Mouse (Mus musculus) kidney, postnatal 0 days (tissue): Measurements from ENCODE around the gene Awat1. TPM values are rescaled to one million over a fixed set of nuclear protein-coding genes. Genes with fewer than 3 reads are reported as not detected.

Source experiments
- ATAC-seq: fragments of 200-750 bp; cut with Nextera tagmentation; replicated peaks from 2 replicates; pipeline ENCODE4 v1.8.0; 2017; ENCODE audit warnings: low read depth, moderate number of reproducible peaks, moderate TSS enrichment, moderate library complexity; ENCODE audit not compliant: low FRiP score
- DNase-seq: peaks from one replicate; pipeline ENCODE4 v3.0.0-alpha.2; 2016; ENCODE audit warnings: low spot score
- H3K27ac ChIP-seq: fragments of 300-500 bp; sonication (generic); 2 replicates; pipeline ENCODE4 v1.5.1; 2014; ENCODE audit warnings: mild to moderate bottlenecking
- H3K27me3 ChIP-seq: fragments of 300-500 bp; sonication (generic); 2 replicates; pipeline ENCODE4 v1.6.1; 2014; ENCODE audit warnings: low read length, mixed read lengths; ENCODE audit not compliant: insufficient read depth
- H3K36me3 ChIP-seq: fragments of 300-500 bp; sonication (generic); 2 replicates; pipeline ENCODE4 v1.6.1; 2014; ENCODE audit warnings: low read length, mixed read lengths; ENCODE audit not compliant: insufficient read depth
- H3K4me1 ChIP-seq: fragments of 300-500 bp; sonication (generic); replicated peaks from 2 replicates; pipeline ENCODE4 v1.6.1; 2014; ENCODE audit warnings: antibody characterized with exemption, low read length, mixed read lengths; ENCODE audit not compliant: insufficient read depth
- H3K4me2 ChIP-seq: fragments of 300-500 bp; sonication (generic); 2 replicates; pipeline ENCODE4 v1.6.1; 2014; ENCODE audit warnings: mild to moderate bottlenecking, low read length, moderate library complexity, mixed read lengths
- H3K4me3 ChIP-seq: fragments of 300-500 bp; sonication (generic); replicated peaks from 2 replicates; pipeline ENCODE4 v1.5.1; 2014; ENCODE audit warnings: low read depth, low read length
- H3K9ac ChIP-seq: fragments of 300-500 bp; sonication (generic); 2 replicates; pipeline ENCODE4 v1.6.1; 2014; ENCODE audit warnings: low read depth, low read length
- H3K9me3 ChIP-seq: fragments of 300-500 bp; sonication (generic); replicated peaks from 2 replicates; pipeline ENCODE4 v1.6.1; 2016; ENCODE audit warnings: low read length, inconsistent platforms, mixed read lengths
- CTCF ChIP-seq: IDR thresholded peaks from 2 replicates; pipeline ENCODE4 v1.5.1; 2016; ENCODE audit warnings: antibody characterized with exemption, low read depth, mild to moderate bottlenecking, moderate library complexity
- WGBS: fragments of 180-500 bp; shearing (Covaris S2); extraction: QIAGEN DNeasy Blood & Tissue Kit; methylation state at CpG from one replicate; pipeline ENCODE4 v1.1.7; 2014; 5-methylcytosine and 5-hydroxymethylcytosine counted together
- polyA plus RNA-seq: library from polyadenylated mRNA; unstranded; fragments of >200 nt; fragmentation: Nextera tagmentation; extraction: Ambion mirVana; gene quantifications from 2 replicates; pipeline ENCODE4 v1.2.1, GENCODE M21; 2015

Awat1 gene
- polyA plus RNA-seq, 1 experiment from 2014 or later = not detected

- no peak for DNase-seq
- H3K36me3 ChIP-seq = no peaks in the 10 kb centered on the region
- no peaks in the 10 kb centered on the region for H3K27me3 ChIP-seq
- no peak within 1 kb of the TSS for H3K4me2 ChIP-seq
- H3K9ac ChIP-seq = no peak within 1 kb of the TSS
- no peak for ATAC-seq
- no peak within 1 kb of the TSS for H3K27ac ChIP-seq
- 81% methylated on average over 1 of the region's 1 CpGs for WGBS
- no peaks in the 10 kb centered on the region for H3K4me1 ChIP-seq
- no peaks in the 10 kb centered on the region for H3K9me3 ChIP-seq
- H3K4me3 ChIP-seq = no peak within 1 kb of the TSS
- TF ChIP-seq CTCF = no peak
Observed at GRCm38 (mm10) chrX:100605314-100605713, 33.3 kb downstream of the Awat1 start, which contains the start of gene Arr3. Gene Arr3 (plus strand): TSS chrX:100605497.

GRCm38 (mm10) chrX:100618488-100618887, 46.4 kb downstream of the Awat1 start:
- H3K27me3 ChIP-seq = no peaks in the 10 kb centered on the region
- H3K4me1 ChIP-seq = no peaks in the 10 kb centered on the region
- H3K27ac ChIP-seq = no peak overlapping the region
- H3K36me3 ChIP-seq = no peaks in the 10 kb centered on the region
- no peaks in the 10 kb centered on the region for H3K9me3 ChIP-seq
- ATAC-seq (0 out of 2 replicates have a peak, but pooled peaks have one; percentile 36), DNase-seq (peak; percentile 2)
- no peak overlapping the region for H3K4me2 ChIP-seq
- no peak overlapping the region for H3K4me3 ChIP-seq
- 48% methylated on average over 3 of the region's 3 CpGs for WGBS
- TF ChIP-seq CTCF = no peak
- H3K9ac ChIP-seq = no peak overlapping the region

GRCm38 (mm10) chrX:100621366-100621765, 49.3 kb downstream of the Awat1 start:
- H3K9ac ChIP-seq = no peak overlapping the region
- no peak overlapping the region for H3K27ac ChIP-seq
- no peaks in the 10 kb centered on the region for H3K9me3 ChIP-seq
- H3K4me2 ChIP-seq = no peak overlapping the region
- DNase-seq (peak; percentile 22), ATAC-seq (no peak)
- 59% methylated on average over 2 of the region's 2 CpGs for WGBS
- H3K4me1 ChIP-seq = no peaks in the 10 kb centered on the region
- peak; percentile 46; the same call in 1 of the 2 replicates for TF ChIP-seq CTCF
- H3K4me3 ChIP-seq = no peak overlapping the region
- H3K36me3 ChIP-seq = no peaks in the 10 kb centered on the region
- no peaks in the 10 kb centered on the region for H3K27me3 ChIP-seq

GRCm38 (mm10) chrX:100624242-100624641, 52.2 kb downstream of the Awat1 start:
- no peaks in the 10 kb centered on the region for H3K9me3 ChIP-seq
- no peak overlapping the region for H3K27ac ChIP-seq
- H3K4me2 ChIP-seq = no peak overlapping the region
- ATAC-seq (no peak), DNase-seq (no peak)
- no peak for TF ChIP-seq CTCF
- WGBS = 94% methylated on average over 4 of the region's 4 CpGs
- no peaks in the 10 kb centered on the region for H3K36me3 ChIP-seq
- H3K4me1 ChIP-seq = no peaks in the 10 kb centered on the region
- no peak overlapping the region for H3K9ac ChIP-seq
- H3K27me3 ChIP-seq = no peaks in the 10 kb centered on the region
- no peak overlapping the region for H3K4me3 ChIP-seq

GRCm38 (mm10) chrX:100625146-100625545, 53.1 kb downstream of the Awat1 start:
- Histone ChIP-seq H3K4me2 (peak overlapping the region; percentile 58), H3K36me3 (no peaks in the 10 kb centered on the region), H3K27ac (no peak overlapping the region; the same call in 1 of the 2 replicates), H3K9ac (peak overlapping the region; percentile 48; the same call in 1 of the 2 replicates), H3K4me1 (no peaks in the 10 kb centered on the region), H3K4me3 (peak overlapping the region; percentile 57), H3K27me3 (no peaks in the 10 kb centered on the region), H3K9me3 (no peaks in the 10 kb centered on the region)
- no peak for ATAC-seq
- no peak for TF ChIP-seq CTCF
- 46% methylated on average over 7 of the region's 7 CpGs for WGBS
- DNase-seq = peak; percentile 1

- TF ChIP-seq CTCF = no peak
- DNase-seq (peak; percentile 0), ATAC-seq (no peak)
- H3K9ac ChIP-seq = peak within 1 kb of the TSS; percentile 64
- H3K36me3 ChIP-seq = no peaks in the 10 kb centered on the region
- WGBS = 31% methylated on average over 3 of the region's 3 CpGs
- H3K9me3 ChIP-seq = no peaks in the 10 kb centered on the region
- peak within 1 kb of the TSS; percentile 73 for H3K4me2 ChIP-seq
- no peaks in the 10 kb centered on the region for H3K27me3 ChIP-seq
- no peaks in the 10 kb centered on the region for H3K4me1 ChIP-seq
- peak within 1 kb of the TSS; percentile 64 for H3K27ac ChIP-seq
- peak within 1 kb of the TSS; percentile 57 for H3K4me3 ChIP-seq
Observed at GRCm38 (mm10) chrX:100625546-100625801, 53.4 kb downstream of the Awat1 start, which contains the start of gene Kif4. Gene Kif4 (plus strand): TSS chrX:100625737.
